Mouse (Mus musculus): ENCODE results near the gene Acadl.

- TF ChIP-seq CTCF (IDR thresholded peaks at IDR 0.05; ENCODE audit: low read depth), result no peak
- TF ChIP-seq EP300 (IDR thresholded peaks at IDR 0.05; ENCODE audit: low read depth), result no peak
These were observed 11.7 kb upstream of the Acadl start for GRCm38 (mm10) chr1:66874740-66875139.
